Mouse (Mus musculus) c-Kit-positive CD71-positive TER-119-positive erythroid progenitor cells, embryonic 14.5 days (primary cell): ENCODE measurements around the gene Aldh4a1.
A peak's percentile ranks its signal among the peaks of the same experiment; 100 is the strongest.

ENCODE experiments used
- DNase-seq: peaks from one replicate; pipeline ENCODE4 v3.0.0-alpha.2; 2013; ENCODE audit warnings: low spot score

The Aldh4a1 gene

GRCm38 (mm10) chr4:139590446-139590845 is 32.2 kb upstream of the Aldh4a1 start:
- no peak for DNase-seq

GRCm38 (mm10) chr4:139592895-139593294 is 29.8 kb upstream of the Aldh4a1 start:
- DNase-seq, result no peak

GRCm38 (mm10) chr4:139593383-139593782 is 29.3 kb upstream of the Aldh4a1 start:
- no peak for DNase-seq

GRCm38 (mm10) chr4:139594062-139594461 is 28.6 kb upstream of the Aldh4a1 start:
- DNase-seq, result no peak

- DNase-seq, result no peak
These were observed 26.0 kb upstream of the Aldh4a1 start for GRCm38 (mm10) chr4:139596715-139597114.

GRCm38 (mm10) chr4:139597286-139598284 is 25.1 kb upstream of the Aldh4a1 start:
- no peak for DNase-seq

GRCm38 (mm10) chr4:139598356-139598755 is 24.3 kb upstream of the Aldh4a1 start:
- no peak for DNase-seq

- DNase-seq, result no peak
These were observed 23.6 kb upstream of the Aldh4a1 start for GRCm38 (mm10) chr4:139598950-139599518.

GRCm38 (mm10) chr4:139601519-139602356 is 20.9 kb upstream of the Aldh4a1 start:
- DNase-seq, result no peak

- peak; percentile 54 for DNase-seq
These were observed 20.1 kb upstream of the Aldh4a1 start, which contains the start of gene Gm21969 for GRCm38 (mm10) chr4:139602357-139603244. TSS of gene Gm21969 (plus strand) at chr4:139603186.

- DNase-seq, result no peak
These were observed 17.4 kb upstream of the Aldh4a1 start for GRCm38 (mm10) chr4:139605216-139605615.

- DNase-seq, result no peak
These were observed 15.9 kb upstream of the Aldh4a1 start for GRCm38 (mm10) chr4:139606732-139607131.

- DNase-seq, result no peak
These were observed 13.7 kb upstream of the Aldh4a1 start for GRCm38 (mm10) chr4:139608975-139609374.

- no peak for DNase-seq
These were observed 11.7 kb upstream of the Aldh4a1 start for GRCm38 (mm10) chr4:139610954-139611353.

GRCm38 (mm10) chr4:139611542-139611953 is 11.1 kb upstream of the Aldh4a1 start:
- DNase-seq, result peak; percentile 67

- no peak for DNase-seq
These were observed 8.0 kb upstream of the Aldh4a1 start for GRCm38 (mm10) chr4:139614524-139615260.

- DNase-seq, result peak; percentile 79
These were observed 6.2 kb upstream of the Aldh4a1 start for GRCm38 (mm10) chr4:139616276-139617000.

GRCm38 (mm10) chr4:139617001-139617364 is 5.7 kb upstream of the Aldh4a1 start:
- no peak for DNase-seq

GRCm38 (mm10) chr4:139619765-139620164 is 2.9 kb upstream of the Aldh4a1 start:
- DNase-seq, result no peak
